Mouse (Mus musculus): Measurements from ENCODE around the gene Ncln.

DNA sequence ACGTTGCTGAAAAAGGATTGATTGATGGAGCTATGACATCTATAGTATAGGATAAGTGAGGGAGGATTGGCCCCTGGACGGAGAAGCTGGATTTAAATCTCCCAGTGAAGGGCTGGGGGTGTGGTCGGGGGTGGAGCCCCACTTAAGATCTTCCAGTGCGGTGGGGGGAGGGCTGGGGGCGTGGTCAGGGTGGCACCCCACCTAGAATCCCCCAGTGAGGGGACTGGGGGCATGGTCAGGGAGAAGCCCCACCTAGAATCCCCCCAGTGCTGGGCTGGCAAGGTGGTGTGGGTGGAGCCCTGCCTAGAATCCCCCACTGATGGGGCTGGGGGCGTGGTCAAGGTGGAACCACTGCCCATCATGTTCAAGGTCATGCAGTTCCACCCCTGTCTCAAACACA, 10.9 kb upstream of the Ncln start:
- no peak for TF ChIP-seq FLI1 (IDR thresholded peaks at IDR 0.05; ENCODE audit: low read length)
- TF ChIP-seq GATA1 (IDR thresholded peaks at IDR 0.05; ENCODE audit: borderline replicate concordance, low read length), result no peak

Data from megakaryocyte, embryonic 14.5 days (primary cell).